Mouse (Mus musculus) mature B cell (primary cell): Measurements from ENCODE around the gene Siah1a.

Experiments
- in situ Hi-C: fragments of 300-500 bp; cut with MboI; formaldehyde crosslinking; loops from 2 replicates; pipeline ENCODE4 v1.14.3; 2019

Gene Siah1a

DNA sequence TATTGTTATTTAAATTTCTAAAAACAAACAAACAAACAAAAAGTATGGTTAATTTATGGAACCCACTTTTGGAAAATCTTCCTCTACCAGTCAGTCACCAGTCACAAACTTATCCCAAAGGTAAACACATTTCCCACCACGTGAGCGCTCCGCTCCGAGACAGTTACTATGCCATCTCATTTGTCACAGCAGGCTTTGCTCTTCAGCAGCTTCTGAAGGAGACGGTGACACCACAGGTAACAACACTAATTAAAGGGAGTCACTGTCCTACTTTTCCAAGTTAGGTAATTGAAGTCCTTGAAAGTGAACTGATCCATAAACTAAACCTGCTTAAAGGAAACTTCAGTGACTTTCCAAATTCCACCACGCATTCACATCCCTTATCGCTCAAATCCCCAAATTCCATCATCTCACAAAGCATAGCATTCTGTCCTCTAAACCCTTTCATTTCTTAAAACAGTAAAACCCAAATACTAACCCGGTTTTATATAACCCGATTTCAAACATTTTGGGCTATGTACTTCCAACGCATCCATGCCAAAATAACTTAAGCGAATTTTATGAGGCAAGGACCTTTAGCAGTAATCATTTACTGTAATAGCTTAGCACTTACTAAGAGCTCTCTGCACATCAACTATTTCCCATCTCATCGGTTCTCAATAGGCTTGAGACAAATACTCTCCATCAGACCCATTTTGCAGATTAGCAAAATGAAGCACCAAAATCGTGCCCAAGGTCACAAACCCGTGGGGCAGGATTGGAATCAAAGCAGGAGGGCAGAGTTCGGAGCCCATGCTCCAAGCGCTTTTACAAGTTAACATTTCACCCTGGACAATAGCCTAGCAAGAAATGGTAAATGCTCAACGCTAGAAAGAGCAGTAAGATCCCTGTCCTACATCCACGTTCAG is 1.2 kb downstream of the Siah1a start:
- in situ Hi-C loops: no loop called here

GRCm38 (mm10) chr8:86742605-86743345 is 3.0 kb downstream of the Siah1a start:
- in situ Hi-C loops: no loop called here

DNA sequence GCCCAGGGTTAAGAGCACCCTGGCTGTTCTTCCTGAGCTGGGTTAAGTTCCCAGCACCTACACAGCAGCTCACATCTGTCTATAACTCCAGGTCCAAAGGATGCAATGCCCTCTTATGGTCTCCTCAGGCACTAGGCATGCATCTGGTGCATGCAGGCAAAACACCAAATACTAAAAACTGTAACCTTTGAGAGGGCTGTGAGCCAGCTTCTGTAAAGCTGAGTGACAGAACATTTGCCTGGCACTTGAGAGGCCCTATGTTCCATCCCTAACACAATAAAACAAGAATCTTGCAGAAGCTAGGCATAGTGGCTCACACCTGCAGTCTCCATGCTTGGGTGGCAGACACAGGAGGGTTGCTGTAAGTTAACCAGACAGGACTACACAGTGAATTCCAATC is 4.1 kb downstream of the Siah1a start:
- in situ Hi-C loops: no loop called here

- in situ Hi-C loops: no loop called here
Observed at GRCm38 (mm10) chr8:86740899-86741298, 4.8 kb downstream of the Siah1a start.

DNA sequence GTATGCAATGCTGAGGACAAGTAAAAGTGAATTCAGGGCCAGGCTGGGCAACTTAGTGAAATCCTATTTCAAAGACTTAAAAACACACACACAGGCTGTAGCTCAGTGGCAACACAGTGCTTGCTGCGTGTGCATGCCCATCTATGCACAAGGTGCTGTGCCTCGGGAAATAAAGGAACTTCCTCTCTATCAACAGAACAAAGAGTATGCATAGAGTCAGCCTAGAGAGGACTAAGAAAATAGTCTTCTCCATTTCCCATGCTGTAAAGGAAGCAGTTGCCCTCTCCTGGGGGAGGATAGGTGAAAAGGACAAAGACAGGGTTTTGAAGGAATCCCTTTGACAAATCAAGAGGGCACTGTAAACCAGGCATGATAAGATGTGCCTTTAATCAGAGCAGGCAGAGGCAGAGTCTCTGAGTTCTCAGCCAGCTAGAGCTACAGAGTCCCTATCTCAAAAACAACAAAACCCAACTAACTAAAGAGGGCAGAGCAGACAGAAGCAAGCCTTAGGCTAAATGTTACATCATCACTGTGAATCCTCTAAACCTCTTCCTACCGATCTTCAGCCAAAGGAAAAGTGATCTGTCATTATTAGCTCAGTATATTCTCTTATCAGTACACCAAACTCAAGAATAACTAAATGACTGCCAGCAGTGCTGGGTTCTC is 10.2 kb downstream of the Siah1a start:
- in situ Hi-C loops: no loop called here

- in situ Hi-C loops: no loop called here
Observed at GRCm38 (mm10) chr8:86734954-86735353, 10.8 kb downstream of the Siah1a start.

DNA sequence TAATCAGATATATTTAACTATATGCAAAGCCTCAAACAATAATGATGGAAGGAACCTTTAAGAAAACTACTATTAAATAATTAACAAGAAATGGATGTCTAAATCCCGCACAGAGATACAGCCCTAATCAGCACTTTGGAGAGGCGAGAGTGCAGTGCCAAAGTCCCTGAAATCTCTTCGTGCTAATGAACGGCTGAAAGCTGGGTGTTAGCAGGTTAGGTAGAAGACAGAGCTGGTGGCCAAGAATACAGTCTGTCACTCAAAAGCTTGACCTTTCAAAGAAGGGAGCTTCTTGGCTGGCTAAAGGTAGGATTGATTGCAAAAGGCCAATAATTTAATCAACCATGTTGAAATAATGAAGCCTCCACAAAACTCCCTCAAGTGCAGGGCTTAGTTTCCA is 11.6 kb downstream of the Siah1a start:
- in situ Hi-C loops: no loop called here

GRCm38 (mm10) chr8:86730860-86731259 is 14.9 kb downstream of the Siah1a start:
- in situ Hi-C loops: no loop called here

- in situ Hi-C loops: no loop called here
Observed at GRCm38 (mm10) chr8:86730303-86730702, 15.4 kb downstream of the Siah1a start.

DNA sequence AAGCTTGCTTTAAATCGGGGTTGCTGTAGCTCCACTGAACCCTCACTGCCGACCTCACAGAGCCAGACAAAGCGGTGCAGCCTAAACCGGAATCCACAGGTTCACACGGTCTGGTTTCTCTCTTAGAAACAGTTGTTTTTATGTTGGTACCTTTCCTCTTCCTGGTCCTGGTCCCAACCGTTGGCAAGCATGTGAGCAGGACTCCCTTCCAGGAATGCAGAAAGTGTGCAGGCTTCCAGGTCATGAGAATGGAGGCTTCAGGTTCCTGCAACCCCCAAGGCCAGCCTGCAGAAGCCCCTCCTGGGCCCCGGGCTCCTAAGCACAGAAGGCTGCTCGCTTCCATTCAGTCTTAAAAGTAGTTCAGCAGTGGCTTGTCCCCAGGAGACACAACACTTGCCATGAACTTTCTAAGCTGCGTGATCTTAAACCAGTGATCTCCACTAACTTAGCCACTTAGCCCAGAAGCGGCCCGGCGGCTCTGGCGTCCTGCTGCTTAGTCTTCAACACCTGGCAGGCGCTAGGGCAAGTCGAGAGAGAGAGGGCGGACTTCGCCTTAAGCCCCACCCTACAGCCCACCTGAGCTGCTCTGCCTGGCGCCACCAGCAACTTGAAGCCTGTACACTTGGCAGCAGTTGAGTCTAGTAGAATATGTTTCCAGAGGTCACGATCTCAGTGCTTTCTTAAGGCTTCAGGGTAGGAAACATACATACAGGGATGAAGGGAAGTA is 17.3 kb downstream of the Siah1a start:
- in situ Hi-C loops: no loop called here

GRCm38 (mm10) chr8:86726959-86727358 is 18.8 kb downstream of the Siah1a start:
- in situ Hi-C loops: no loop called here

DNA sequence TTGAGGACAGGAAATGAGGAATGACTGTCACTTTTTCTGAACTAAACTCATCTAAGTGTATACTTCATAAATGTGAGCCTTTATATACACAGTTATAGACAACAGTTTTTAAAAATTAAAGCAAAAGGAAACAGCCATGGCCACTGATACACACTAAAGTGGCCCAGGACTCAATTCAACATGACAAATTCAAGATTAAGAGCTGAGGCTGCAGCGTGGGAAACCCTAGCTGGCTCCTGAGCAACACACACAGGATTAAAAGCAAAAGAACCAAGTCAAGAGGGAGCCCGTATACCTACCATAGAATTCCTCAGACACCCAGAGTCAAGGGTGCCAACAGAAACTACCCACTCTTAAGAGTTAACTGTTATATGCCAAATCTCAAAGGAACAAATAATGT is 24.2 kb downstream of the Siah1a start:
- in situ Hi-C loops: no loop called here

DNA sequence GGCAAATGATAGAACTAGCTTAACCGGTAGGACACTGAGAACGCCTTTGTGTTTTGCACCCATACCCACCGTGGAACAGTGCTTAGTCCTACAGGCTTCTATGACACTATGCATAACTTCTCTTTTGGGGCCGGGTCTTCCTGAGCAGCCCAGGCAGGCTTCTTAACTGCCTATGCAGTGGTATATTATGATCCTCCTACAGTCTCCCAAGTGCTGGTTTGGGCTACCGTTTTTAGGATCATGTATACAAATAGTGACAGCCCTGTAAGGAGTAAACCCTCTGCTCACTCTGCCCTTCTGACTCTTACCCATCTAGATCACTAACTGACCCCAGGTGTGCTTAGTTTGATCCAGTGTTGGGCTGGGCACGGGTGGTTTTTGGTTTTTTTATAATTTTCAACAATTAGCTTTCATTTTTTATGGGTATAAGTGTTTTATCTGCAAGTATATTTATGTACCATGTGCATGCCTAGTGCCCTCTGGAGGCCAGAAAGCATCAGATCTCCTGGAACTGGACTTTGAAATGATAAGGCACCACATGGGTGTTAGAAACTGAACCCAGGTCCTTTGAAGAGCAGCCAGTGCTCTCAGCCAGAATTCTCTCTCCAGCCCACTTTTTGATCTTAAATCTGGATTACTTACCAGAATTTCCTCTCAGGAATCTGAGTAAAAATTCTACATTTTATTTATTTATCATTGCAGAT is 24.8 kb downstream of the Siah1a start:
- in situ Hi-C loops: no loop called here

- in situ Hi-C loops: no loop called here
Observed at GRCm38 (mm10) chr8:86719368-86719767, 26.4 kb downstream of the Siah1a start.

DNA sequence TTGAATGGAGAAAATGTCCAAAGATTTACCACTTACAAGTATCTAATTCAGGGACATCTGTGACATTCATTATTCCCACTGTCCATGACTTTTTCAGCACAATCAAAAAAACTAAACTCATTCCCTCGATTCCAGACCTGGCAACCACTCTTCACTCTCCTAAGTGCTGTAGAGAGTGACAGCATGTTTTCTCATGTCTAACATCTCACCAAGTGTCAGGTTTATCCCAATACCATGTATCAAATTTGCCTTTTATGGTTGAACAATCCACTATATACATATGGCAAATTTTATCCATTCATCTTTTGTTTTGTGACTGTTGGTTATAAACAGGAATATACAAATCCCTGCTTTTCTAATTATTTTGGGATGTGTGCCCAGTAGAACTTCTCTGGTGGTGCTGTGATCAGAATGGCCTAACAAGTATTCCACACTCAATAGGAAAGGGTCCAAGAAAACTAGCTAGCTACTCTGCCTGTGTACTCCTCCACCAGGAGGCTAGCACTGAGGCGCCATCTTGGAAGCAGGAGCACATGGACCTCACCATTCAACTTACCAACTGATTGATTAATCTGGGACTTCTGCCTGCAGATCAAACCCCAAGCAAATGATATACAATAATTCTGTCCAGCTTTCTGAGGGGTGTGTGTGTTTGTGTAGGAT is 27.3 kb downstream of the Siah1a start:
- in situ Hi-C loops: no loop called here

DNA sequence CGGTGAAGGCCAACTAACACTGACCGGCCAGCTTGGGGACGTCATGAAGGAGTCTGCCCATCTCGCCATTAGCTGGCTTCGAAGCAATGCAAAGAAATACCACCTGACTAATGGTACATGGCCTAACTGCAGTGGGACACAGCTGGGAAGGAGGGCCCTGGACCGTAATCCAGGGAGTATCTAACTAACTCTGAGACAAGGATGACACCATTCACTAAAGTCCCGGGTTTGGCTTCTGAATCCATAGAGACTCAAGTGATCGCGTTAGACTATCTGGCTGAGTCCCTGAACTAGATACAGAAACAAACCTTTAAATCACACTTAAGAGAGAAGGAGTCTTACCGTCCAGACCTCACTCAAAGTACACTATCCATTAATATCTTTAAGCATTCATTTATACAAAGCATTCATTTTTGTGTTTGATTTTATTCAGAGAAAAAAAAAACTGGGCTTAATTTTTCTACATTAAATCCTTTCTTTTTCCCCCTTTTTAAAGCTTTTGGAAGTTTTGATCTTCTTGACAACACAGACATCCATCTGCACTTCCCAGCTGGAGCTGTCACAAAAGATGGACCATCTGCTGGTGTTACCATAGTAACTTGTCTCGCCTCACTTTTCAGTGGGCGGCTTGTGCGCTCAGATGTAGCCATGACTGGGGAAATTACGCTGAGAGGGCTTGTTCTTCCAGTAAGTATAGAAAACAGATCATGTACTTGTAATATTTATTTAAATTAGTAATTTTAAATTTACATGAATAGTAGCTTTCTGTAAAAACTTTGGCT is 32.1 kb downstream of the Siah1a start:
- in situ Hi-C loops: no loop called here

GRCm38 (mm10) chr8:86712594-86712993 is 33.1 kb downstream of the Siah1a start:
- in situ Hi-C loops: no loop called here

DNA sequence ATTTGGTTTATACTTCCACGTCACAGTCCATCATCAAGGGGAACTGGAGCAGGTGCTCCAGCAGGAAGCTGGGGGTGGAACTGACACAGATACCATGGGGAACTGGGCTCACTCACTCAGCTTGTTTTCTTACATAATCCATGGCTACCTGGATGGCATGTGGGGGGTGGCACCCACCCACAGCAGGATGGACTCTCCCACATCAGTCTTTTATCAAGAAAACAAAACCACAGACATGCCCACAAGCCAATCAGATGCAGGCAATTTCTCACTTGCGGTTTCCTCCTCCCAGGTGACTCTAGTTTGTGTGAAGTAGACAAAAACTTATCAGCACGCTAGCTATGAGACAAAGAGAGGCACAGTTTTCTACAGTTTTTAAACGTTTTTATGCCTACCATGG is 37.9 kb downstream of the Siah1a start:
- in situ Hi-C loops: no loop called here

- in situ Hi-C loops: no loop called here
Observed at GRCm38 (mm10) chr8:86706756-86707155, 39.0 kb downstream of the Siah1a start.

GRCm38 (mm10) chr8:86705317-86705716 is 40.4 kb downstream of the Siah1a start:
- in situ Hi-C loops: no loop called here
